Mouse (Mus musculus) mesoderm, embryonic 11.5 days (tissue): ENCODE data around the gene Hapln3.

Experiments
- DNase-seq: peaks from one replicate; pipeline ENCODE4 v3.0.0-alpha.2; 2012; ENCODE audit warnings: low read depth, low spot score

Hapln3 gene

DNA sequence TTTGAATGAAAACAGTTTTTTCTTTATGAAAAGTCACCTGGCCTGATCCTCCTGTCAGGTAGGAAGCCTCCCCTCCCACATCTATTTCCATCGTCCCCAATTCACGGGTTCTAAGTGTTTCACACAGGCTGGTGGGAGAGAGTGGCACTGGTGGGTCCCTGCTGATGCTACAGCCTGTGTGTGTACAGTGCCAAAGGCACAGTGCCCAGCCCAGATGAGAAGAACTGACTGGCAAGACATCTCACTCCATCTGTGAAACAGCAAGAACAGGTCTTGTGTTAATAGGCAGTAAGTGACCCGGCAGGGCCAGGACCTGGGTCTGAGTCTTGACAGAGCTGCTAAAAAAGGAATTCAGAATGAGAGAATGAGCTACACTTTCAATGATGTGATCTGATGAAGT lies 51.6 kb downstream of the Hapln3 start:
- DNase-seq = no peak

DNA sequence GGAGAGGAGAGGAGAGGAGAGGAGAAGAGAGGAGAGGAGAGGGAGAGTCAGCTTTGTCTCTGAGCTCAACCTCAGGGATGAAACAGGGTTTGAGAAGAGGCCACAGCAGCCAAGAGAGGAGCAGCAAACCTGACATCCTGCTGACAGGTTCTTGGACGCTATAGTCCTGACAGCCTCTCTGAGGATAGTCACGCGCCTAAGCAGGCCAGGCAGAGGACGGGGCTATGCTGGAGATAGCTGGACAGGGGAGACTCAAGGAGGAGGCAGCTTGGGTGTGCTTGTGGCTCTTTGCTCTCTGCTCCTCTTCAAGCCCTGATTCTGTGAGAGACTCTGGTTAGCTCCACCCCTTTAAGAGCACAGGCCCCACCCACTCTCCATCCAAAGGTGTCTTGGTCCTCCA lies 62.6 kb downstream of the Hapln3 start:
- DNase-seq = no peak

DNA sequence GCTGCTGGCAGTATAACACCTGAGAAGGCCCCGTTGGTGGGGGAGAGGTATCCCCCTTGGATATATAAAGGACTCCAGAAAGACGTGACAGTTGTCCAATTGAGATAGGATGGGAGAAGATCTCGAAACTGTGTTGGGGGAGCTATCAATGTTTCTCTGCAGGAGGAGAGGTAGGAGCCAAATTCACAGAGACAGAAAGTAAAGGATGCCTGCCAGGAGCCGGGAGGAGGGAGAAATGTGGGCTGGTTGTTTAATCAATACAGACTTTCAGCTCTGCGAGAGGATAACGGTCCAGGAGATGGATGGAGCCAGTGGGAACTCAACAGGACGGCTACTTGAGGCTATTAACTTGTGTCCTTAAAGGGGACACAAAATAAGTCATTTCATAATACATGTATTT lies 63.4 kb downstream of the Hapln3 start:
- DNase-seq = no peak
